Mouse (Mus musculus) bone marrow, adult 2 months (tissue): ENCODE results near the gene Nrxn2.

ENCODE experiments used
- CTCF ChIP-seq: fragments of 200-500 bp; IDR thresholded peaks from 2 replicates; pipeline ENCODE4 v1.5.1; 2011; ENCODE audit warnings: low read length, control low read depth; ENCODE audit not compliant: control insufficient read depth, insufficient read depth
- POLR2A ChIP-seq: fragments of 200-500 bp; IDR thresholded peaks from 2 replicates; pipeline ENCODE4 v1.6.1; 2011; ENCODE audit warnings: low read depth, mild to moderate bottlenecking, control low read depth, low read length, borderline replicate concordance; ENCODE audit not compliant: control insufficient read depth

GRCm38 (mm10) chr19:6518601-6519000 is 100.1 kb downstream of the Nrxn2 start:
- TF ChIP-seq POLR2A (no peak), CTCF (no peak)
